Mouse (Mus musculus) hindbrain, embryonic 11.5 days (tissue): ENCODE measurements around the gene Kcna1. TPM values are rescaled to one million over a fixed set of nuclear protein-coding genes. Genes with fewer than 3 reads are reported as not detected.

Experiments
- ATAC-seq: fragments of 200-750 bp; cut with Nextera tagmentation; 2 replicates; pipeline ENCODE4 v1.8.0; 2017; ENCODE audit warnings: mild to moderate bottlenecking, moderate TSS enrichment, moderate library complexity; ENCODE audit not compliant: low FRiP score
- DNase-seq: peaks from one replicate; pipeline ENCODE4 v3.0.0-alpha.2; 2015; ENCODE audit warnings: low spot score
- H3K27ac ChIP-seq: fragments of 300-500 bp; sonication (generic); 2 replicates; pipeline ENCODE4 v1.5.1; 2014; ENCODE audit warnings: mild to moderate bottlenecking, low read depth, low read length
- H3K27me3 ChIP-seq: fragments of 300-500 bp; sonication (generic); 2 replicates; pipeline ENCODE4 v1.6.1; 2014; ENCODE audit warnings: mild to moderate bottlenecking, low read length, moderate library complexity, mixed read lengths; ENCODE audit not compliant: control insufficient read depth, insufficient read depth
- H3K36me3 ChIP-seq: fragments of 300-500 bp; sonication (generic); 2 replicates; pipeline ENCODE4 v1.6.1; 2014; ENCODE audit warnings: mild to moderate bottlenecking, low read length, moderate library complexity, mixed read lengths; ENCODE audit not compliant: control insufficient read depth, insufficient read depth
- H3K4me1 ChIP-seq: fragments of 300-500 bp; sonication (generic); replicated peaks from 2 replicates; pipeline ENCODE4 v1.6.1; 2014; ENCODE audit warnings: low read length, mixed read lengths; ENCODE audit not compliant: control insufficient read depth, insufficient read depth
- H3K4me2 ChIP-seq: fragments of 300-500 bp; sonication (generic); replicated peaks from 2 replicates; pipeline ENCODE4 v1.6.1; 2014; ENCODE audit warnings: mild to moderate bottlenecking, low read depth, low read length
- H3K4me3 ChIP-seq: fragments of 300-500 bp; sonication (generic); 2 replicates; pipeline ENCODE4 v1.5.1; 2014; ENCODE audit warnings: low read depth, low read length
- H3K9ac ChIP-seq: fragments of 300-500 bp; sonication (generic); 2 replicates; pipeline ENCODE4 v1.6.1; 2014; ENCODE audit warnings: low read depth, low read length
- H3K9me3 ChIP-seq: fragments of 300-500 bp; sonication (generic); 2 replicates; pipeline ENCODE4 v1.6.1; 2016; ENCODE audit warnings: low read length; ENCODE audit not compliant: control insufficient read depth
- WGBS: fragments of 180-500 bp; shearing (Covaris S2); extraction: QIAGEN DNeasy Blood & Tissue Kit; methylation state at CpG from one replicate; pipeline ENCODE4 v1.1.7; 2014; 5-methylcytosine and 5-hydroxymethylcytosine counted together
- polyA plus RNA-seq: library from polyadenylated mRNA; unstranded; fragments of >200 nt; fragmentation: Nextera tagmentation; extraction: Ambion mirVana; gene quantifications from 2 replicates; pipeline ENCODE4 v1.2.1, GENCODE M21; 2014

The Kcna1 gene
- 0.40 and 0.64 TPM in 2 replicates for polyA plus RNA-seq

DNA sequence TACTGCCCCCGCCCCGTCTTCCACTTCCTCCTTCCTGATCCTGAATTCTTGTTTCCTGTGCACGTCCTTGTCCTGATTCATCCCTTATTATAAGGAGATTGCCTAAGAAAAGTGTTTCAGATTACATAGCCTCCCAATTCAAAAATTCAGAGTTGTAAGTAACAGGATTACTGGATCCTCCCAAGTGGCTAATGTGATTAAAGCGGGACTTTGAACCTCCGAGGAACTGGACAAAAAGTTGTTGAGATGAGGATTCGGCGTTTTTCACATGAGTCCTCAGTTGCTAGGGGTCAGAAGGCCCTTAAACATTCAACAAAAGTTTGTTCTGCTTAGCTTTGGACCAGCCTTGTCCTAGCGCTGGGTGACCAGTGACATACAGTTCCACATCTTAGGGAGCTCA lies at the start of gene Kcna1:
Gene Kcna1 (minus strand): TSS at position 4 of the 400 bp plus-strand sequence.
- Histone ChIP-seq H3K4me3 (peak within 1 kb of the TSS; percentile 50), H3K4me1 (peaks cover 8% of the 10 kb centered on the region), H3K36me3 (no peaks in the 10 kb centered on the region), H3K9me3 (no peaks in the 10 kb centered on the region), H3K27ac (no peak within 1 kb of the TSS), H3K27me3 (peaks cover 36% of the 10 kb centered on the region), H3K4me2 (peak within 1 kb of the TSS; percentile 95), H3K9ac (peak within 1 kb of the TSS; percentile 19; the same call in 1 of the 2 replicates)
- no peak for ATAC-seq
- no peak for DNase-seq
- WGBS = 27% methylated on average over 8 of the region's 8 CpGs

DNA sequence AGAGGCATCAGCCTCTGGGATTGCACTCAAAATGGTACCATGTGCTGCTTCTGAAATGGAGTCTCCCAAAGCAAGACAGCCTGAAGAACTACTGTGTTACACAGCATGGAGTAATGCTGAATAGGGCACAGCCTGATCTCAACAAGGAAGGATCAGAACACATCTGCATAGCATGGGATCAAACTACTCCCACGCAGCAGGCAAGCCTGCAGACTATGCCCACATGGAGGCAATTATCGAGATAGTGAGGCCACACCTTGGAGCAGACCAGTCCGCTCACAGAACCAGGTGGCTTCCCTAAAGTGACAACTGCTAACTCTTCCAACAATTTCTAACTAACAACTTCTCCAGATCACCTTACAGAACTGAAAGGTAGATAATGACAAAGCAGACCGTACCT lies 40.9 kb upstream of the Kcna1 start:
- Histone ChIP-seq H3K36me3 (no peaks in the 10 kb centered on the region), H3K27ac (no peak overlapping the region), H3K4me3 (no peak overlapping the region), H3K9me3 (no peaks in the 10 kb centered on the region), H3K27me3 (no peaks in the 10 kb centered on the region), H3K4me2 (no peak overlapping the region), H3K4me1 (no peaks in the 10 kb centered on the region), H3K9ac (no peak overlapping the region)
- DNase-seq = no peak
- WGBS = 68% methylated on average over 4 of the region's 4 CpGs
- no peak for ATAC-seq

DNA sequence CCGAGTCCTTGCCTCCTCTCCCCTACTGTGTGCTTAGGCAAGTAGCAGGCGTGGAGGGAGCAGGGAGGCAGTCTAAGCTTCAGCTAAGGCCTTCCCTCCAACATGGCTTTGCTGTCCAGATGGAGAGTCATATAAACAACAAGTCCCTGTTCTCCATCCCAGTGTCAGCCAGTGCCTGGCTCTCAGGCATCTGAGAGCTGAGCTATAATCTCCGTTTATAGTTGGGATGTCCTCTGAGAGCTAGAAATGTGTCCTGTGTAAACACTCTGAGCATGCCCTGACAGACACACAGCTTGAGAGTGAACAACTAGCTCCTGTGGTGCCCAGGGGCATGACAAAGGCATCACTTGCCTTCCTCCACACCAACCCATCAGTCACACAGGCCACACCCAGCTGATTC lies 39.0 kb upstream of the Kcna1 start:
- Histone ChIP-seq H3K9ac (no peak overlapping the region), H3K27me3 (no peaks in the 10 kb centered on the region), H3K4me1 (no peaks in the 10 kb centered on the region), H3K27ac (no peak overlapping the region), H3K36me3 (no peaks in the 10 kb centered on the region), H3K4me3 (no peak overlapping the region), H3K9me3 (no peaks in the 10 kb centered on the region), H3K4me2 (no peak overlapping the region)
- no peak for ATAC-seq
- DNase-seq = no peak
- 61% methylated on average over 3 of the region's 3 CpGs for WGBS

DNA sequence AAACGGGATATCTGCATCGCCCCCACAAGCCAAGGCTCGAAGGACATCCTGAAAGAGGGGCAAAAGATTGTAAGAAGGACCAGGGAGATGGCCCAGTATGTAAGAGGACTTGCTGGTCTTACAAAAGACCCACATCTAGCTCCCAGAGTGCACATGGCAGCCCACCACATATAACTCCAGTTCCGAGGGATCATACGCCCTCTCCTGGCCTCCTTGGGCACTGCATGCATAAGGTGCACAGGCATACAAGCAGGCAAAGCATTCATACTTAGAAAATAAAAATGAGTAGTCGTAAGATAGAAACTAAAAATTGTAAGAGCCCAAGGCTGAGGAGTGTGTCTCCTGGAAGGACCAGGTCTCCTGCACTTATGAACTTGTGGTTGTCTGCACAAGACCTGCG lies 32.8 kb upstream of the Kcna1 start:
- H3K4me3 ChIP-seq = no peak overlapping the region
- H3K36me3 ChIP-seq = no peaks in the 10 kb centered on the region
- DNase-seq = peak; percentile 57
- H3K9me3 ChIP-seq = no peaks in the 10 kb centered on the region
- no peak overlapping the region for H3K9ac ChIP-seq
- 65% methylated on average over 7 of the region's 7 CpGs for WGBS
- no peak overlapping the region for H3K27ac ChIP-seq
- ATAC-seq = no peak
- H3K4me1 ChIP-seq = no peaks in the 10 kb centered on the region
- H3K27me3 ChIP-seq = no peaks in the 10 kb centered on the region
- H3K4me2 ChIP-seq = no peak overlapping the region

DNA sequence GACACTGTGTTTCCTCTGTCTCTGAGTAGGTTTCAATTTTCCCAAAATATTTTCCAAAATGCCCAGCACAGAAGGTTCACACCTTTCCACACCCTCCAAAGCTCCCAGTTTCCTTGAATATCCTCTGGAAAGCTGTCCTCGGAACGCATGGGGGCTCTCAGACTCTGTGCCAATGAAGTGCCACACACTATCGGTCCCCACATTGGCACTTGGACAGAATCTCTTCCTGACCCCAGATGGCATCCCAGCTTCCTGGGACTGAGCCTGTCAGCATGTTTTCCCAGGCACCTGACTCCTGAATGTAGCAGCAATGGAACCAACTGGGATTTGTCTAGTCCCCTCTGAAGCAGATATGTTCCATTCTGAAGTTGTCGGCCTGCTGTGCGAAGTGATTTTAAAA lies 20.8 kb upstream of the Kcna1 start:
- H3K4me2 ChIP-seq = no peak overlapping the region
- no peak overlapping the region for H3K27ac ChIP-seq
- H3K9me3 ChIP-seq = no peaks in the 10 kb centered on the region
- no peak overlapping the region for H3K9ac ChIP-seq
- no peaks in the 10 kb centered on the region for H3K4me1 ChIP-seq
- DNase-seq (no peak), ATAC-seq (no peak)
- H3K27me3 ChIP-seq = no peaks in the 10 kb centered on the region
- no peaks in the 10 kb centered on the region for H3K36me3 ChIP-seq
- H3K4me3 ChIP-seq = no peak overlapping the region
- 92% methylated on average over 5 of the region's 5 CpGs for WGBS

DNA sequence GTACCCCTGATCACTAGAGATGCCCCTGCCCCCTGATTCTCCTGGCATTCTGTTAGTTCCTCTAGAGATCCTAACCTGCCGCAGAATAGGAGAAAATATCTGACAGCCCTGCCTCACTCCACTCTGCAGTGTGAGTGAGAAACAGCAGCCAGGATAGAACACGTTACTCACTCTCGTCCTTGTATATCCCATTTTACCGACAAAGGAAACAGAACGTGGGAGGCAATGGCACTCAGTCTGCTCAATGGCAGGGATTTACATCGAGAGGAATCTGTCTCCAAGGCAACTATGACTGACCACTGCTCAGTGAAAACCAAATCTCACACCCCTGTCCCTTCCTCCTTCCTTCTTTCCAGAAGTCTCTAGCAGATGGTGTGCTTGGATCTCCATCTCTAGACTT lies 19.9 kb upstream of the Kcna1 start:
- ATAC-seq = no peak
- Histone ChIP-seq H3K4me2 (no peak overlapping the region), H3K27ac (no peak overlapping the region), H3K27me3 (no peaks in the 10 kb centered on the region), H3K36me3 (no peaks in the 10 kb centered on the region), H3K9me3 (no peaks in the 10 kb centered on the region), H3K4me3 (no peak overlapping the region), H3K4me1 (no peaks in the 10 kb centered on the region), H3K9ac (no peak overlapping the region)
- 57% methylated on average over 6 of the region's 6 CpGs for WGBS
- no peak for DNase-seq

DNA sequence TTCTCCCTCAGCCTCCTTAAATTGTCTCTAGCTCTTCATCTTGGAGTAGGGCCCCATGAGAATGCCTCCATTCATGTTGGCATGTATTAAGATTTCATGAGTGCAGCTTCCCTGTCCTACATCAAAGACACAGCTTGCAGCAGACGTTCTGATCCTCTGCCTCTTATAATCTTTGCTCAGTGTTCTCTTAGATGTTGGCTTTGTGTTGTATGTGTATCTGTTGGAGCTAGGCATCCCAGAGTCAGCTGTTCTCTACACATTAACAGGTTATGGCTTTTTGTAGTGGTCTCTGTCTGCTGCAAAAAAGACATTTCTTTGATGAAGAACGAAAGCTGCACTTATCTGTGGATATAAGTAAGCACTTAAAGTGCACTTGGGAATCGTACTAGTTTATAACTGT lies 18.4 kb upstream of the Kcna1 start:
- H3K36me3 ChIP-seq = no peaks in the 10 kb centered on the region
- no peaks in the 10 kb centered on the region for H3K27me3 ChIP-seq
- H3K9me3 ChIP-seq = no peaks in the 10 kb centered on the region
- WGBS = 91% methylated on average over 3 of the region's 3 CpGs
- no peak overlapping the region for H3K9ac ChIP-seq
- H3K4me1 ChIP-seq = no peaks in the 10 kb centered on the region
- no peak overlapping the region for H3K4me2 ChIP-seq
- DNase-seq (no peak), ATAC-seq (no peak)
- H3K27ac ChIP-seq = no peak overlapping the region
- H3K4me3 ChIP-seq = no peak overlapping the region

DNA sequence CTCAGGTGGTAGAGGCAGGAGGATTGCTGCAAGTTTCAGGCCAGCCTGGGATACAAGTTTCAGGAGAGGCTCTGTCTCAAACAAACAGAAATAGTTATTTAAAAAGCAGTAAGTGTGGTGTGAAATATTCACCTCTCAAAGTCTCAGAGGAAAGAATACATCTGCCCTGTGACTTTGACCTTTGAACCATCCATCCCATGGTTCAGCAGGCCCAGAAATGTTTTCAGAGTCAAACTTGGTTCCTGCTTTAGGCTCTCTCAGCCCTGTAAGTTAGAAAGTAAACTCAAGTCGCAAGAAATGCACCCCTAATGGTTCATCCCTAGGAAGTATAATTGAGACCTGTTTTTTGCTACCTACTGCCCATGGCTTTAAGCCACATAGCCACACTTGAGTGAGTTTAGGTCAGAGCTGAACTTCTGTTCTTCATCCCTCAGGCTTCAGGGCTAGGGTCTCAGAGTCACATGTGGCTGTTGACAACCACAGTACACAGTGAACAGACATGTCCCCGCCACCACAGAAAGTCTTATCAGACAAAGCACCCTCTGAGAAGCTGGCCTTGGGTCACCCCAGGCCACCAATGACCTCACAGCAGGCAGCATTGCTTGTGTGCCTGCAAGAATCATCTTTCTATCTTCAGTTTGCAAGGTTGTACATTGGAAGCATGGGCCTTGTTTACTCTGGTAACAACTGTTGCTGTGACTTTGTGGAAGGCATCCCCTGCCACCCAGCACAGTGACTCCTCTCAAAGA lies 11.6 kb upstream of the Kcna1 start:
- Histone ChIP-seq H3K9me3 (no peaks in the 10 kb centered on the region), H3K4me3 (no peak overlapping the region), H3K27ac (no peak overlapping the region), H3K4me1 (no peaks in the 10 kb centered on the region), H3K9ac (no peak overlapping the region), H3K4me2 (no peak overlapping the region), H3K27me3 (no peaks in the 10 kb centered on the region), H3K36me3 (no peaks in the 10 kb centered on the region)
- 82% methylated on average over 2 of the region's 2 CpGs for WGBS
- DNase-seq (no peak), ATAC-seq (no peak)

DNA sequence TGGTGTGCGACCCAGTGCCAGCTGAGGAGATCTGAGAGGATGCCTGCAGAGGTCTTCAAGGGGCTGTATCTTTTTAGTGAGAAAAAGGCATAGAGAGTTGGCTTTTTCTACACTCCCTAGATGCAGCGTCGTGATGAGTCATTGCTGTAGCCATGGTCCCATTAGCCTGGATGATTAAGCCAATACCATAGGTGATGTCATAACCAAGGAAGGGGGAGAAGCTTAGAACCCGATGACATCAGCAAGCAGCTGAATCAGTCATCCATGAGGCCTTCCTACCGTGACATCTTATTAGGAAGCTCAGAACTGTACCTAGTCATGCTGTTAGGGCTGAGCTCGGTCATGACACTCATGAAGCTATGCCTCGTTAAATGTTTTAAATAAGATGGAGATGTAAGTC lies 7.4 kb upstream of the Kcna1 start:
- Histone ChIP-seq H3K4me1 (no peaks in the 10 kb centered on the region; the same call in 1 of the 2 replicates), H3K9ac (no peak overlapping the region), H3K27ac (no peak overlapping the region), H3K4me3 (no peak overlapping the region), H3K27me3 (no peaks in the 10 kb centered on the region), H3K36me3 (no peaks in the 10 kb centered on the region), H3K9me3 (no peaks in the 10 kb centered on the region), H3K4me2 (no peak overlapping the region)
- 93% methylated on average over 7 of the region's 7 CpGs for WGBS
- ATAC-seq = no peak
- no peak for DNase-seq
